In genomic region chr1:177131458-177131857, GRCm38 (mm10) we compare ENCODE assay signal across 19 mouse cellular contexts.
"Had no signal": no experiment of that assay in that cellular context is flagged by ENCODE, and none has a peak within 500 bp of the region (broad histone marks: within the 10 kb centered on the region; RNA-seq: fewer than 3 reads in every experiment).

No protein-coding gene starts in this region.

- H3K9ac ChIP-seq: lung, embryonic 14.5 days; midbrain, embryonic 12.5 days; neural tube, embryonic 13.5 days; neural tube, embryonic 15.5 days had no signal

- H3K27me3 ChIP-seq: midbrain, embryonic 12.5 days; neural tube, embryonic 13.5 days; neural tube, embryonic 15.5 days had no signal

- H3K4me1 ChIP-seq: midbrain, embryonic 10.5 days; midbrain, embryonic 12.5 days; neural tube, embryonic 13.5 days; neural tube, embryonic 15.5 days had no signal

- DNase-seq: lung, adult 18-20 months; lung, embryonic 14.5 days; lung, postnatal 10 days; midbrain, embryonic 14.5 days; retina, postnatal 1 day; right cerebral cortex, adult 18-20 months; right cerebral cortex, postnatal 25 days; right cerebral cortex, postnatal 4 days; spleen, adult 18-20 months; thymus, adult 18-20 months; thymus, postnatal 14 days; thymus, postnatal 36 days had no signal

- H3K27ac ChIP-seq: macrophage; midbrain, embryonic 10.5 days; midbrain, embryonic 12.5 days; neural tube, embryonic 13.5 days; neural tube, embryonic 15.5 days had no signal

- ATAC-seq: midbrain, embryonic 16.5 days had no signal

- H3K4me3 ChIP-seq: midbrain, embryonic 10.5 days; midbrain, embryonic 12.5 days; myocyte; neural tube, embryonic 13.5 days; neural tube, embryonic 15.5 days had no signal

- H3K4me2 ChIP-seq: lung, embryonic 14.5 days; midbrain, embryonic 12.5 days; neural tube, embryonic 13.5 days; neural tube, embryonic 15.5 days had no signal

- H3K36me3 ChIP-seq: midbrain, embryonic 12.5 days; neural tube, embryonic 13.5 days; neural tube, embryonic 15.5 days had no signal

- H3K9me3 ChIP-seq: midbrain, embryonic 10.5 days; midbrain, embryonic 12.5 days; neural tube, embryonic 13.5 days; neural tube, embryonic 15.5 days had no signal
